Mouse (Mus musculus) spleen, adult 2 months (tissue): ENCODE data around the gene 5730596B20Rik. TPM values are rescaled to one million over a fixed set of nuclear protein-coding genes. Genes with fewer than 3 reads are reported as not detected.
A peak's percentile ranks its signal among the peaks of the same experiment; 100 is the strongest.

Source experiments
- DNase-seq, 2 experiments: peaks; one replicate each; pipeline versions ENCODE4 v3.0.0 to v3.0.0-alpha.2; 2012 to 2021; ENCODE audit warnings: low spot score in 2 of 2, low read depth in 1 of 2
- H3K27ac ChIP-seq: fragments of 200-500 bp; 2 replicates; pipeline ENCODE4 v1.5.1; 2012; ENCODE audit warnings: low read length, inconsistent platforms; ENCODE audit not compliant: insufficient read depth
- H3K27me3 ChIP-seq: fragments of 200-500 bp; 2 replicates; pipeline ENCODE4 v1.6.1; 2012; ENCODE audit warnings: mild to moderate bottlenecking, moderate library complexity, low read length, inconsistent platforms; ENCODE audit not compliant: control insufficient read depth, insufficient read depth
- H3K36me3 ChIP-seq: fragments of 200-500 bp; 2 replicates; pipeline ENCODE4 v1.6.1; 2012; ENCODE audit warnings: mild to moderate bottlenecking, low read length, inconsistent platforms; ENCODE audit not compliant: control insufficient read depth, insufficient read depth
- H3K4me1 ChIP-seq: fragments of 200-500 bp; 2 replicates; pipeline ENCODE4 v1.6.1; 2011; ENCODE audit warnings: inconsistent platforms; ENCODE audit not compliant: control insufficient read depth, insufficient read depth, insufficient read length
- H3K4me3 ChIP-seq: fragments of 200-500 bp; 2 replicates; pipeline ENCODE4 v1.5.1; 2011; ENCODE audit warnings: mild to moderate bottlenecking, inconsistent platforms; ENCODE audit not compliant: insufficient read depth, insufficient read length; ENCODE audit errors: extremely low read depth
- CTCF ChIP-seq: fragments of 200-500 bp; IDR thresholded peaks from 2 replicates; pipeline ENCODE4 v1.5.1; 2011; ENCODE audit warnings: mild to moderate bottlenecking, inconsistent platforms; ENCODE audit not compliant: insufficient read depth, insufficient read length, insufficient replicate concordance; ENCODE audit errors: extremely low read depth
- POLR2A ChIP-seq: fragments of 200-500 bp; IDR thresholded peaks from 2 replicates; pipeline ENCODE4 v1.6.1; 2011; ENCODE audit warnings: low read depth, low read length, inconsistent platforms
- WGBS: fragments of 180-500 bp; shearing (Covaris S2); methylation state at CpG from one replicate; pipeline ENCODE4 v1.1.7; 2018; 5-methylcytosine and 5-hydroxymethylcytosine counted together
- polyA plus RNA-seq: library from polyadenylated mRNA; depleted of rRNA; stranded (reverse); fragments of >200 nt; gene quantifications from 2 replicates; pipeline ENCODE4 v1.2.3, GENCODE M21; 2012

The 5730596B20Rik gene
- polyA plus RNA-seq, 1 experiment = not detected

GRCm38 (mm10) chr6:52213119-52213986 is 36.1 kb downstream of the 5730596B20Rik start, which contains the start of the genes Hoxa3 and Gm28308:
TSS of gene Hoxa3 (minus strand) at chr6:52213336.
TSS of gene Gm28308 (minus strand) at chr6:52213339.
- H3K27me3 ChIP-seq = peaks cover 40% of the 10 kb centered on the region
- no peaks in the 10 kb centered on the region for H3K36me3 ChIP-seq
- no peak for DNase-seq
- TF ChIP-seq CTCF = no peak
- TF ChIP-seq POLR2A = no peak
- H3K27ac ChIP-seq = no peak within 1 kb of the TSS
- WGBS = 4% methylated on average over 38 of the region's 38 CpGs
- peaks cover 15% of the 10 kb centered on the region for H3K4me1 ChIP-seq
- peak within 1 kb of the TSS; percentile 54 for H3K4me3 ChIP-seq

DNA sequence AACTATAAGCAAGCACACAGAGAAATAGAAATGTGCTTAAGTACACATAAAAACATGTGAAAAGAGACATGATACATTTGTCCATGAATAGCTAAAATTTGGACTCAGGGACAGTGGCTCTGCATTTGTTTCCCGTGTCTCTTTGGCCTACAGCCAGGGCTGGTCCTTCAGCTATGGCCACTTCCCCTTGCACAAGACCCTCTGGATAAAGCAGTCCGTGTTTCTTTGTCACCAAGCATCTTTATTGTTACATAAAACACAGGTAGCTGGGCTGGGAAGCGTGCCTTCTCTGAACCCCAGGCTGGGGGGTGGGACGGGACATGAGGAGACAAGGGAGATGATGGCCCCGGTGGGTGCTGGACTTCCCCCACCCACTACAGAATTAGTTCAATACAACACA is 37.0 kb downstream of the 5730596B20Rik start:
- H3K27ac ChIP-seq = no peak overlapping the region
- peaks cover 46% of the 10 kb centered on the region for H3K27me3 ChIP-seq
- no peak overlapping the region for H3K4me3 ChIP-seq
- peaks cover 15% of the 10 kb centered on the region for H3K4me1 ChIP-seq
- TF ChIP-seq CTCF (no peak), POLR2A (no peak)
- DNase-seq = no peak
- 58% methylated on average over 5 of the region's 5 CpGs for WGBS
- no peaks in the 10 kb centered on the region for H3K36me3 ChIP-seq

- peaks cover 15% of the 10 kb centered on the region for H3K4me1 ChIP-seq
- no peak for TF ChIP-seq CTCF
- TF ChIP-seq POLR2A = no peak
- no peak for DNase-seq
- H3K27ac ChIP-seq = no peak overlapping the region
- peaks cover 45% of the 10 kb centered on the region for H3K27me3 ChIP-seq
- H3K4me3 ChIP-seq = no peak overlapping the region
- 88% methylated on average over 3 of the region's 3 CpGs for WGBS
- H3K36me3 ChIP-seq = no peaks in the 10 kb centered on the region
These were observed 37.8 kb downstream of the 5730596B20Rik start for GRCm38 (mm10) chr6:52215070-52215469.

GRCm38 (mm10) chr6:52215771-52216535 is 38.7 kb downstream of the 5730596B20Rik start:
- peaks cover 49% of the 10 kb centered on the region for H3K27me3 ChIP-seq
- no peak overlapping the region for H3K4me3 ChIP-seq
- DNase-seq = no peak
- H3K36me3 ChIP-seq = no peaks in the 10 kb centered on the region
- no peak for TF ChIP-seq POLR2A
- H3K27ac ChIP-seq = no peak overlapping the region
- 16% methylated on average over 30 of the region's 30 CpGs for WGBS
- H3K4me1 ChIP-seq = peaks cover 15% of the 10 kb centered on the region

GRCm38 (mm10) chr6:52216691-52217458 is 39.6 kb downstream of the 5730596B20Rik start:
- H3K27ac ChIP-seq = no peak overlapping the region
- no peaks in the 10 kb centered on the region for H3K36me3 ChIP-seq
- no peak for TF ChIP-seq CTCF
- TF ChIP-seq POLR2A = no peak
- peaks cover 15% of the 10 kb centered on the region for H3K4me1 ChIP-seq
- WGBS = 1% methylated on average over 60 of the region's 60 CpGs
- peaks cover 52% of the 10 kb centered on the region for H3K27me3 ChIP-seq
- H3K4me3 ChIP-seq = peak overlapping the region; percentile 46
- DNase-seq = no peak

DNA sequence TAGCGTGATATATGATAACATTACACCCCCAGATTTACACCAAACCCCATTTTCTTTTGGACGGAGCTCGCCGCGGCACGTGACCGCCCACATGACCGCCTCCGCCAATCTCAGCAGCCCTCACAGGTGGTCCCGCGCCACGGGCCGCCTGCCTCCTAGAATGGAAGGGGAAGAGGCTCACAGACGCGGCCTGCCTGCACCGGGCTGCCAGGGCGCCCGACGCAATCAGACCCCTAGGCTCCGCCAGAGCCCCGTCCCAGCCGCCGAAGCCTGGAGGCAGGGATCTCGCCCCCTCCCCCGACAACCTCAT is 40.1 kb downstream of the 5730596B20Rik start:
- no peak for DNase-seq
- no peaks in the 10 kb centered on the region for H3K36me3 ChIP-seq
- no peak overlapping the region for H3K27ac ChIP-seq
- no peak for TF ChIP-seq POLR2A
- no peak for TF ChIP-seq CTCF
- H3K27me3 ChIP-seq = peaks cover 55% of the 10 kb centered on the region
- H3K4me3 ChIP-seq = peak overlapping the region; percentile 46
- 1% methylated on average over 25 of the region's 25 CpGs for WGBS
- peaks cover 15% of the 10 kb centered on the region for H3K4me1 ChIP-seq
